Mouse (Mus musculus) hindbrain, embryonic 14.5 days (tissue): ENCODE measurements around the gene Bspry. TPM values are rescaled to one million over a fixed set of nuclear protein-coding genes. Genes with fewer than 3 reads are reported as not detected.

ENCODE experiments used
- ATAC-seq: fragments of 200-750 bp; cut with Nextera tagmentation; 2 replicates; pipeline ENCODE4 v1.8.0; 2017; ENCODE audit warnings: moderate number of reproducible peaks, mild to moderate bottlenecking, moderate TSS enrichment, moderate library complexity; ENCODE audit not compliant: low FRiP score
- DNase-seq: peaks from one replicate; pipeline ENCODE4 v3.0.0-alpha.2; 2015; ENCODE audit warnings: low spot score
- H3K27ac ChIP-seq: fragments of 300-500 bp; sonication (generic); 2 replicates; pipeline ENCODE4 v1.5.1; 2014; ENCODE audit warnings: mild to moderate bottlenecking, moderate library complexity
- H3K27me3 ChIP-seq: fragments of 300-500 bp; sonication (generic); 2 replicates; pipeline ENCODE4 v1.6.1; 2014; ENCODE audit warnings: mild to moderate bottlenecking, low read length, mixed read lengths; ENCODE audit not compliant: control insufficient read depth, insufficient read depth
- H3K36me3 ChIP-seq: fragments of 300-500 bp; sonication (generic); replicated peaks from 2 replicates; pipeline ENCODE4 v1.6.1; 2014; ENCODE audit not compliant: control insufficient read depth, insufficient read depth
- H3K4me1 ChIP-seq: fragments of 300-500 bp; sonication (generic); replicated peaks from 2 replicates; pipeline ENCODE4 v1.6.1; 2014; ENCODE audit warnings: antibody characterized with exemption, low read length, mixed read lengths; ENCODE audit not compliant: control insufficient read depth, insufficient read depth
- H3K4me2 ChIP-seq: fragments of 300-500 bp; sonication (generic); replicated peaks from 2 replicates; pipeline ENCODE4 v1.6.1; 2014; ENCODE audit warnings: mild to moderate bottlenecking, moderate library complexity
- H3K4me3 ChIP-seq: fragments of 300-500 bp; sonication (generic); replicated peaks from 2 replicates; pipeline ENCODE4 v1.5.1; 2014; ENCODE audit warnings: mild to moderate bottlenecking, low read length
- H3K9ac ChIP-seq: fragments of 300-500 bp; sonication (generic); 2 replicates; pipeline ENCODE4 v1.6.1; 2014
- H3K9me3 ChIP-seq: fragments of 300-500 bp; sonication (generic); 2 replicates; pipeline ENCODE4 v1.6.1; 2016; ENCODE audit warnings: low read length; ENCODE audit not compliant: control insufficient read depth
- WGBS: fragments of 180-500 bp; shearing (Covaris S2); extraction: QIAGEN DNeasy Blood & Tissue Kit; methylation state at CpG from one replicate; pipeline ENCODE4 v1.1.7; 2014; 5-methylcytosine and 5-hydroxymethylcytosine counted together
- polyA plus RNA-seq: library from polyadenylated mRNA; unstranded; fragments of >200 nt; fragmentation: Nextera tagmentation; extraction: Ambion mirVana; gene quantifications from 2 replicates; pipeline ENCODE4 v1.2.1, GENCODE M21; 2014

Bspry gene
- polyA plus RNA-seq, 1 experiment from 2014 or later, result 0.86 TPM

- Histone ChIP-seq H3K4me3 (no peak overlapping the region), H3K9ac (no peak overlapping the region), H3K27me3 (no peaks in the 10 kb centered on the region), H3K27ac (no peak overlapping the region), H3K4me2 (no peak overlapping the region), H3K36me3 (0 out of 2 replicates have a peak, but pooled peaks cover 5% of the 10 kb centered on the region), H3K9me3 (no peaks in the 10 kb centered on the region), H3K4me1 (peaks cover 8% of the 10 kb centered on the region; the same call in 1 of the 2 replicates)
- WGBS, result 82% methylated on average over 4 of the region's 4 CpGs
- ATAC-seq (no peak), DNase-seq (no peak)
Measured at GRCm38 (mm10) chr4:62527655-62528054, 47.8 kb downstream of the Bspry start.

GRCm38 (mm10) chr4:62533729-62534128 lies 53.9 kb downstream of the Bspry start:
- no peak overlapping the region for H3K27ac ChIP-seq
- 82% methylated on average over 6 of the region's 6 CpGs for WGBS
- H3K9ac ChIP-seq, result no peak overlapping the region
- no peak for ATAC-seq
- no peaks in the 10 kb centered on the region for H3K9me3 ChIP-seq
- no peak for DNase-seq
- H3K4me1 ChIP-seq, result no peaks in the 10 kb centered on the region
- H3K27me3 ChIP-seq, result no peaks in the 10 kb centered on the region
- no peak overlapping the region for H3K4me3 ChIP-seq
- no peaks in the 10 kb centered on the region for H3K36me3 ChIP-seq
- H3K4me2 ChIP-seq, result no peak overlapping the region

GRCm38 (mm10) chr4:62541802-62542201 lies 61.9 kb downstream of the Bspry start:
- Histone ChIP-seq H3K4me3 (no peak overlapping the region), H3K4me2 (no peak overlapping the region), H3K9me3 (no peaks in the 10 kb centered on the region), H3K9ac (no peak overlapping the region), H3K36me3 (no peaks in the 10 kb centered on the region), H3K27ac (no peak overlapping the region), H3K27me3 (no peaks in the 10 kb centered on the region), H3K4me1 (no peaks in the 10 kb centered on the region)
- ATAC-seq (no peak), DNase-seq (no peak)
- WGBS, result 76% methylated on average over 3 of the region's 3 CpGs

- no peaks in the 10 kb centered on the region for H3K36me3 ChIP-seq
- H3K4me3 ChIP-seq, result no peak overlapping the region
- ATAC-seq (no peak), DNase-seq (no peak)
- no peak overlapping the region for H3K27ac ChIP-seq
- no peak overlapping the region for H3K4me2 ChIP-seq
- H3K27me3 ChIP-seq, result no peaks in the 10 kb centered on the region
- H3K9me3 ChIP-seq, result no peaks in the 10 kb centered on the region
- no peak overlapping the region for H3K9ac ChIP-seq
- no peaks in the 10 kb centered on the region for H3K4me1 ChIP-seq
- WGBS, result 96% methylated on average over 6 of the region's 6 CpGs
Measured at GRCm38 (mm10) chr4:62543782-62544181, 63.9 kb downstream of the Bspry start.

- Histone ChIP-seq H3K4me2 (no peak overlapping the region), H3K27ac (no peak overlapping the region), H3K9me3 (no peaks in the 10 kb centered on the region), H3K4me3 (no peak overlapping the region), H3K36me3 (no peaks in the 10 kb centered on the region), H3K27me3 (no peaks in the 10 kb centered on the region), H3K4me1 (no peaks in the 10 kb centered on the region), H3K9ac (no peak overlapping the region)
- DNase-seq (no peak), ATAC-seq (no peak)
Measured at GRCm38 (mm10) chr4:62544801-62545200, 64.9 kb downstream of the Bspry start.

Other genes with a start within 250 kb of the Bspry start
- 32.7 and 33.3 TPM in 2 replicates for gene Zfp37, start 249.0 kb upstream of the Bspry start, polyA plus RNA-seq
- gene Slc31a2, start 217.5 kb upstream of the Bspry start, polyA plus RNA-seq, result 12.6 and 14.4 TPM in 2 replicates
- gene Fkbp15, start 119.5 kb upstream of the Bspry start, polyA plus RNA-seq, result 23.5 and 24.3 TPM in 2 replicates
- gene Slc31a1, start 119.3 kb upstream of the Bspry start, polyA plus RNA-seq, result 47.1 and 48.9 TPM in 2 replicates
- 83.1 and 95.1 TPM in 2 replicates for gene Cdc26, start 71.4 kb upstream of the Bspry start, polyA plus RNA-seq
- 15.0 and 16.1 TPM in 2 replicates for gene Prpf4, start 71.3 kb upstream of the Bspry start, polyA plus RNA-seq
- gene Rnf183, start 44.8 kb upstream of the Bspry start, polyA plus RNA-seq, result not detected in 2 replicates
- 9.8 and 13.5 TPM in 2 replicates for gene Wdr31, start 9.2 kb upstream of the Bspry start, polyA plus RNA-seq
- gene Hdhd3, start 23.4 kb downstream of the Bspry start, polyA plus RNA-seq, result 11.7 and 13.3 TPM in 2 replicates
- 73.4 and 75.2 TPM in 2 replicates for gene Alad, start 39.9 kb downstream of the Bspry start, polyA plus RNA-seq
- gene Pole3, start 45.0 kb downstream of the Bspry start, polyA plus RNA-seq, result 52.7 and 58.3 TPM in 2 replicates
- gene 4933430I17Rik, start 45.3 kb downstream of the Bspry start, polyA plus RNA-seq, result 0.24 and 0.76 TPM in 2 replicates
- gene Rgs3, start 79.8 kb downstream of the Bspry start, polyA plus RNA-seq, result 35.2 and 42.9 TPM in 2 replicates